Mouse (Mus musculus): ENCODE results near the gene Adipor2. TPM values are rescaled to one million over a fixed set of nuclear protein-coding genes. Genes with fewer than 3 reads are reported as not detected.

Gene Adipor2
- polyA plus RNA-seq, 1 experiment from 2014 or later, result 27.4 TPM

- peak; percentile 87 for DNase-seq (ENCODE audit: low spot score)
Observed at GRCm38 (mm10) chr6:119348234-119348633, 69.3 kb downstream of the Adipor2 start.

GRCm38 (mm10) chr6:119347813-119348212, 69.7 kb downstream of the Adipor2 start:
- Histone ChIP-seq H3K36me3 (no peaks in the 10 kb centered on the region), H3K9me3 (no peaks in the 10 kb centered on the region), H3K4me1 (peaks cover 33% of the 10 kb centered on the region), H3K4me3 (no peak overlapping the region), H3K27me3 (ENCODE audit: insufficient read depth, poor library complexity, severe bottlenecking) (0 out of 2 replicates have a peak, but pooled peaks cover 16% of the 10 kb centered on the region), H3K27ac (no peak overlapping the region)
- DNase-seq (ENCODE audit: low spot score), result no peak
- 68% methylated on average over 5 of the region's 5 CpGs for WGBS

More at GRCm38 (mm10) chr6:119348234-119348633, 69.3 kb downstream of the Adipor2 start:
- H3K27me3 ChIP-seq (ENCODE audit: insufficient read depth, poor library complexity, severe bottlenecking), result 0 out of 2 replicates have a peak, but pooled peaks cover 15% of the 10 kb centered on the region
- no peak overlapping the region for H3K4me3 ChIP-seq
- peaks cover 33% of the 10 kb centered on the region for H3K4me1 ChIP-seq
- no peak overlapping the region for H3K27ac ChIP-seq
- H3K9me3 ChIP-seq, result no peaks in the 10 kb centered on the region
- WGBS, result 8% methylated on average over 1 of the region's 1 CpGs
- H3K36me3 ChIP-seq, result peaks cover 1% of the 10 kb centered on the region

- no peak for DNase-seq (ENCODE audit: low spot score)
- Histone ChIP-seq H3K4me1 (peaks cover 20% of the 10 kb centered on the region), H3K27ac (no peak overlapping the region), H3K27me3 (ENCODE audit: insufficient read depth, poor library complexity, severe bottlenecking) (0 out of 2 replicates have a peak, but pooled peaks cover 16% of the 10 kb centered on the region), H3K36me3 (no peaks in the 10 kb centered on the region), H3K4me3 (no peak overlapping the region), H3K9me3 (no peaks in the 10 kb centered on the region)
- 62% methylated on average over 10 of the region's 10 CpGs for WGBS
Observed at GRCm38 (mm10) chr6:119346257-119346656, 71.2 kb downstream of the Adipor2 start.

GRCm38 (mm10) chr6:119341409-119341808, 76.1 kb downstream of the Adipor2 start:
- no peak for DNase-seq (ENCODE audit: low spot score)
- Histone ChIP-seq H3K9me3 (no peaks in the 10 kb centered on the region), H3K4me3 (no peak overlapping the region), H3K36me3 (no peaks in the 10 kb centered on the region), H3K27me3 (ENCODE audit: insufficient read depth, poor library complexity, severe bottlenecking) (0 out of 2 replicates have a peak, but pooled peaks cover 10% of the 10 kb centered on the region), H3K27ac (no peak overlapping the region), H3K4me1 (peaks cover 17% of the 10 kb centered on the region; the same call in 1 of the 2 replicates)

- Histone ChIP-seq H3K9me3 (no peaks in the 10 kb centered on the region), H3K4me3 (no peak overlapping the region), H3K36me3 (no peaks in the 10 kb centered on the region), H3K27ac (no peak overlapping the region), H3K27me3 (ENCODE audit: insufficient read depth, poor library complexity, severe bottlenecking) (peaks cover 26% of the 10 kb centered on the region), H3K4me1 (peaks cover 26% of the 10 kb centered on the region)
- 45% methylated on average over 11 of the region's 11 CpGs for WGBS
- DNase-seq (ENCODE audit: low spot score), result no peak
Observed at GRCm38 (mm10) chr6:119338121-119338912, 79.2 kb downstream of the Adipor2 start.

- Histone ChIP-seq H3K36me3 (no peaks in the 10 kb centered on the region), H3K4me1 (peaks cover 32% of the 10 kb centered on the region), H3K4me3 (no peak overlapping the region), H3K27ac (no peak overlapping the region), H3K27me3 (ENCODE audit: insufficient read depth, poor library complexity, severe bottlenecking) (peaks cover 36% of the 10 kb centered on the region), H3K9me3 (no peaks in the 10 kb centered on the region)
- DNase-seq (ENCODE audit: low spot score), result no peak
- WGBS, result 79% methylated on average over 3 of the region's 3 CpGs
Observed at GRCm38 (mm10) chr6:119337287-119337686, 80.2 kb downstream of the Adipor2 start.

GRCm38 (mm10) chr6:119336124-119336523, 81.4 kb downstream of the Adipor2 start:
- WGBS, result 54% methylated on average over 7 of the region's 7 CpGs
- Histone ChIP-seq H3K27ac (no peak overlapping the region), H3K4me1 (peaks cover 37% of the 10 kb centered on the region), H3K9me3 (no peaks in the 10 kb centered on the region), H3K36me3 (no peaks in the 10 kb centered on the region), H3K27me3 (ENCODE audit: insufficient read depth, poor library complexity, severe bottlenecking) (peaks cover 47% of the 10 kb centered on the region), H3K4me3 (no peak overlapping the region)
- DNase-seq (ENCODE audit: low spot score), result no peak

- Histone ChIP-seq H3K27ac (no peak overlapping the region), H3K9me3 (no peaks in the 10 kb centered on the region), H3K4me1 (peaks cover 60% of the 10 kb centered on the region), H3K4me3 (no peak overlapping the region), H3K36me3 (no peaks in the 10 kb centered on the region), H3K27me3 (ENCODE audit: insufficient read depth, poor library complexity, severe bottlenecking) (peaks cover 70% of the 10 kb centered on the region)
- no peak for DNase-seq (ENCODE audit: low spot score)
- 27% methylated on average over 3 of the region's 3 CpGs for WGBS
Observed at GRCm38 (mm10) chr6:119333831-119334230, 83.7 kb downstream of the Adipor2 start.

- WGBS, result 14% methylated on average over 3 of the region's 3 CpGs
- Histone ChIP-seq H3K27ac (no peak overlapping the region), H3K9me3 (no peaks in the 10 kb centered on the region), H3K4me3 (no peak overlapping the region), H3K36me3 (no peaks in the 10 kb centered on the region), H3K4me1 (peaks cover 62% of the 10 kb centered on the region), H3K27me3 (ENCODE audit: insufficient read depth, poor library complexity, severe bottlenecking) (peaks cover 76% of the 10 kb centered on the region)
- DNase-seq (ENCODE audit: low spot score), result no peak
Observed at GRCm38 (mm10) chr6:119333202-119333601, 84.3 kb downstream of the Adipor2 start.

- Histone ChIP-seq H3K27ac (no peak overlapping the region), H3K4me3 (no peak overlapping the region), H3K27me3 (ENCODE audit: insufficient read depth, poor library complexity, severe bottlenecking) (peaks cover 87% of the 10 kb centered on the region), H3K36me3 (no peaks in the 10 kb centered on the region), H3K4me1 (peaks cover 62% of the 10 kb centered on the region), H3K9me3 (no peaks in the 10 kb centered on the region)
- DNase-seq (ENCODE audit: low spot score), result no peak
- 6% methylated on average over 1 of the region's 1 CpGs for WGBS
Observed at GRCm38 (mm10) chr6:119332111-119332510, 85.4 kb downstream of the Adipor2 start.

- peak within 1 kb of the TSS; percentile 56 for H3K4me3 ChIP-seq
- H3K27ac ChIP-seq, result no peak within 1 kb of the TSS
- no peak for DNase-seq (ENCODE audit: low spot score)
- no peaks in the 10 kb centered on the region for H3K9me3 ChIP-seq
- peaks cover 57% of the 10 kb centered on the region for H3K4me1 ChIP-seq
- peaks cover 100% of the 10 kb centered on the region for H3K27me3 ChIP-seq (ENCODE audit: insufficient read depth, poor library complexity, severe bottlenecking)
- no peaks in the 10 kb centered on the region for H3K36me3 ChIP-seq
- WGBS, result under 1% methylated on average over 30 of the region's 31 CpGs
Observed at GRCm38 (mm10) chr6:119330506-119330905, 87.0 kb downstream of the Adipor2 start, which contains the start of gene Lrtm2. TSS of gene Lrtm2 (minus strand) at chr6:119330766.

GRCm38 (mm10) chr6:119329936-119330335, 87.6 kb downstream of the Adipor2 start:
- Histone ChIP-seq H3K4me3 (peak overlapping the region; percentile 56), H3K27ac (no peak overlapping the region), H3K36me3 (no peaks in the 10 kb centered on the region), H3K9me3 (no peaks in the 10 kb centered on the region), H3K4me1 (peaks cover 57% of the 10 kb centered on the region), H3K27me3 (ENCODE audit: insufficient read depth, poor library complexity, severe bottlenecking) (peaks cover 100% of the 10 kb centered on the region)
- DNase-seq (ENCODE audit: low spot score), result no peak
- 13% methylated on average over 6 of the region's 6 CpGs for WGBS

- H3K27me3 ChIP-seq (ENCODE audit: insufficient read depth, poor library complexity, severe bottlenecking), result peaks cover 100% of the 10 kb centered on the region
- H3K9me3 ChIP-seq, result no peaks in the 10 kb centered on the region
- H3K4me3 ChIP-seq, result peak overlapping the region; percentile 56
- peaks cover 57% of the 10 kb centered on the region for H3K4me1 ChIP-seq
- H3K36me3 ChIP-seq, result no peaks in the 10 kb centered on the region
- no peak overlapping the region for H3K27ac ChIP-seq
- no peak for DNase-seq (ENCODE audit: low spot score)
- 4% methylated on average over 8 of the region's 8 CpGs for WGBS
Observed at GRCm38 (mm10) chr6:119329215-119329714, 88.2 kb downstream of the Adipor2 start.

Measured in heart, embryonic 10.5 days (tissue).